Mouse (Mus musculus) splenic B cell, adult 2 months (primary cell): ENCODE data around the gene Hes2.

Source experiments
- DNase-seq: peaks from one replicate; pipeline ENCODE4 v3.0.0-alpha.2; 2011; ENCODE audit warnings: low read depth, low spot score
- H3K27me3 ChIP-seq: 2 replicates; pipeline ENCODE4 v1.6.1; 2012; ENCODE audit warnings: mild to moderate bottlenecking, low read length, moderate library complexity, mixed read lengths; ENCODE audit not compliant: control insufficient read depth, poor library complexity, insufficient read depth, severe bottlenecking
- H3K36me3 ChIP-seq: 2 replicates; pipeline ENCODE4 v1.6.1; 2012; ENCODE audit warnings: mild to moderate bottlenecking, low read length, moderate library complexity, mixed read lengths; ENCODE audit not compliant: control insufficient read depth, poor library complexity, insufficient read depth, severe bottlenecking

The Hes2 gene

GRCm38 (mm10) chr4:152158585-152159284 lies at the start of gene Hes2:
TSS of gene Hes2 (plus strand) at chr4:152158867.
- Histone ChIP-seq H3K27me3 (0 out of 2 replicates have a peak, but pooled peaks cover 2% of the 10 kb centered on the region), H3K36me3 (no peaks in the 10 kb centered on the region)
- DNase-seq: no peak

- H3K36me3 ChIP-seq: no peaks in the 10 kb centered on the region; the same call in 1 of the 2 replicates
- no peaks in the 10 kb centered on the region for H3K27me3 ChIP-seq
- DNase-seq: no peak
Observed at GRCm38 (mm10) chr4:152109509-152109908, 49.2 kb upstream of the Hes2 start.

- Histone ChIP-seq H3K27me3 (no peaks in the 10 kb centered on the region), H3K36me3 (no peaks in the 10 kb centered on the region; the same call in 1 of the 2 replicates)
- no peak for DNase-seq
Observed at GRCm38 (mm10) chr4:152110689-152111088, 48.0 kb upstream of the Hes2 start.

- no peak for DNase-seq
- H3K27me3 ChIP-seq: no peaks in the 10 kb centered on the region
- no peaks in the 10 kb centered on the region for H3K36me3 ChIP-seq
Observed at GRCm38 (mm10) chr4:152112329-152112728, 46.3 kb upstream of the Hes2 start.

GRCm38 (mm10) chr4:152114080-152114479 lies 44.6 kb upstream of the Hes2 start:
- H3K36me3 ChIP-seq: no peaks in the 10 kb centered on the region
- no peak for DNase-seq
- no peaks in the 10 kb centered on the region for H3K27me3 ChIP-seq

- Histone ChIP-seq H3K36me3 (no peaks in the 10 kb centered on the region), H3K27me3 (no peaks in the 10 kb centered on the region)
- no peak for DNase-seq
Observed at GRCm38 (mm10) chr4:152115921-152116612, 42.6 kb upstream of the Hes2 start, which contains the start of gene Tnfrsf25. TSS of gene Tnfrsf25 (plus strand) at chr4:152115934.

GRCm38 (mm10) chr4:152117538-152117937 lies 41.1 kb upstream of the Hes2 start:
- H3K36me3 ChIP-seq: no peaks in the 10 kb centered on the region
- DNase-seq: no peak
- no peaks in the 10 kb centered on the region for H3K27me3 ChIP-seq

- no peak for DNase-seq
- H3K36me3 ChIP-seq: no peaks in the 10 kb centered on the region
- H3K27me3 ChIP-seq: no peaks in the 10 kb centered on the region
Observed at GRCm38 (mm10) chr4:152119396-152120292, 39.0 kb upstream of the Hes2 start.

- DNase-seq: peak; percentile 65
- Histone ChIP-seq H3K36me3 (no peaks in the 10 kb centered on the region), H3K27me3 (no peaks in the 10 kb centered on the region)
Observed at GRCm38 (mm10) chr4:152120311-152121182, 38.1 kb upstream of the Hes2 start.

GRCm38 (mm10) chr4:152121183-152121505 lies 37.5 kb upstream of the Hes2 start:
- Histone ChIP-seq H3K27me3 (no peaks in the 10 kb centered on the region), H3K36me3 (no peaks in the 10 kb centered on the region)
- no peak for DNase-seq

GRCm38 (mm10) chr4:152124361-152124961 lies 34.2 kb upstream of the Hes2 start:
- Histone ChIP-seq H3K36me3 (no peaks in the 10 kb centered on the region), H3K27me3 (no peaks in the 10 kb centered on the region)
- DNase-seq: peak; percentile 43

GRCm38 (mm10) chr4:152125161-152126025 lies 33.3 kb upstream of the Hes2 start:
- no peaks in the 10 kb centered on the region for H3K36me3 ChIP-seq
- DNase-seq: no peak
- no peaks in the 10 kb centered on the region for H3K27me3 ChIP-seq
